Mouse (Mus musculus): ENCODE data around the gene Hlcs. TPM values are rescaled to one million over a fixed set of nuclear protein-coding genes. Genes with fewer than 3 reads are reported as not detected.

The Hlcs gene
- polyA plus RNA-seq, 1 experiment: 7.5 TPM

DNA sequence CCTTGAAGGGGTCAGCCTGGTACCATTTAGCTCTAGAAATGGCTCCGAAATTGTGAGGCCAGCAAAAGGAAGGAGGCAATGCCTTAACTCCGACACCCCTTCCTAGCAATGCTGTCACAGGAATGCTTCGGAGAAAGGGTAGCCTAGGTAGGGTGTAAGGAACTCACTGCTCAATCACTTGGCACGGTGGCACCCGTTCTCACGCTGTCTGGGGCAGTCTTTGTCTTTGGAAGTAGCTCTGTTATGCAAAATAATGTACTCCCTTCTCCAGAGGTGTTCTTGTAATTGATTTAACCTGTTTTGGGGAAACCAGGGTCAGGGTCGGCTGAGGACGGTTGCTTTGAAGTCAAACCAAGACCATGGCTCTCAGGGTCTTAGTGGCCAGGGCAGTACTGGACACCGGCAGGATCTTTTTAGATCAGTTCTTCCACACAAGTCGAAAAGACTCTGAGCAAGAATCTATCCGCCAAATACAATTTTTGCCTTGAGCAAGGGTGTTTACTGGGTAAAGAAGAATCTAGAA, 225.1 kb downstream of the Hlcs start:
- Histone ChIP-seq H3K4me1 (ENCODE audit: control insufficient read depth, insufficient read depth, low read length) (no peaks in the 10 kb centered on the region), H3K27ac (ENCODE audit: control insufficient read depth, insufficient read depth, low read depth, low read length, poor library complexity) (no peak overlapping the region), H3K4me3 (replicated peaks; ENCODE audit: control insufficient read depth, low read depth, low read length) (no peak overlapping the region)
- TF ChIP-seq CTCF (IDR thresholded peaks at IDR 0.05; ENCODE audit: control insufficient read depth, insufficient read depth, low read length) (no peak), POLR2A (IDR thresholded peaks at IDR 0.05; ENCODE audit: borderline replicate concordance, control insufficient read depth, low read depth, low read length) (no peak)
- 13% methylated on average over 11 of the region's 11 CpGs for WGBS

DNA sequence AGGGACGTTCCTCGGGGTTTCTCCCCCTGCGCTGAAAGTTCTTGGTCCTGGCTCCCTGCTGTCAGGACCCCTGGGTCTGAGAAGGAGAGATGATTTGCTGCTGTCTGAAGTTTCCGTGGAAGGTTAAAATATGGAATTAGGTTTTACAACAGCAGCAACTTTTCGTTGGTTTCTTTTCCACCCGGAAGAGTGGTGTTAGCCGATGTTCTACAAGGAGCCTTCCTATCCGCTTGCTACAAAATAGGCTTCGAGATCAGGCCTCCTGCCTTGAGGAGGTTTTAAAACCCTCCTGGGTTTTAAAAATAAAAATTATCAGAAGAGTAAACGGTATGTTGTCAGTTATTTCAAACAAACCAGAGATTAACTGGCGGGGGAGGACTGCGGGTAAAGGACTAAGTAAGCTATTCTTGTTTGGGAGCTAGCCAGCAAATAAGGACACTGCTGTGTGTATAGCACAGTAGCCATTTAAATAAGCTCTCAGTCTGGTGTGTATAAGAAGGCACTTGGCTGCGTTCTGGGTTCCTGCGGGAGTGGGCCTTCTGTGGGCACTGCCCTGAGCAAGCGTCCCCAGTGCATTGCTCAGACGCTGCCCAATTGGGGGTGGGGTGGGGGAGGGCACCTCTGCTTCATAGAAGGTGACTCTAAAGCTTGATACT, 225.7 kb downstream of the Hlcs start:
- 14% methylated on average over 16 of the region's 16 CpGs for WGBS

DNA sequence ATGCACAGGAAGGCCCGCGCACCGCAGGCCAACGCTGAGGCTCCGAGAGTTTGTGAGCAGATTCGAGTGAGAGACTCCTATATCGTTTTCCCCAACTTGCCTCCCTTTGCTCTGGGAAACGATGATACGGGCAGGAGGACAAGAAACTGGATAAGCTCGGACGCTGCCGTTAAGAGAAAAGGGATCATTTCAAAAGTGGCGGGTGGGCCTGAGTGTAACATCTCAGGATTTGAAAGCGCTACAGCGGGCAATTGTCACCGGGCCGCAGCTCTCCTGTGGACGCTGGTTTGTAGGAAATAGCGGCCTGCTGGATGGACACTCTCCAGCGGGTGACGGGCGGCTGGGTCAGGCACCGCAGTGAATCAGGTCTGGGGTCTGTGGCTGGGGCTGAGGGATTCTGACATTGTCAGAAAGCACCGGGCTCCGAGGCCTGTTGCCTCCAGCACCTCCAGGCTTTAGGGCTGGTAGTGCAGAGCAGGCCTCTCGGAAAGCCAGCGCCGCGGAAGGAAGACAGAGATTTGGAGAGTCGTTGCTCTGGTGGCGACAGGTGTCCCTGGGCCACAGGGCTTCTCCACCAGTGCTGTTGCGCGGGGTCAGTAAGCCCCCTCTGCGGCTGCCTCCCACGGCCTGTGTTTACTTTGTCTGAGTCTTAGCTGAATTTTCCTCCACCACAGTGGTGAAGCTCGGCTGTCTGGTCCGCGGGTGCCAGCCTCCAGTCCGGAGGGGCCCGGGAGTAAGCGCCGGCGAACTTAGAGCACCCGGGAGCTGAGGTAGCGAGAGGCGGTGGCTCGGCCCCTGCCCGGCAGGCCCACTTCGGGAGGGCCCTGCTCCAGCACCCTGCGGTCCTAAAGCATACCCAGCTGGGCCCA, 226.4 kb downstream of the Hlcs start:
- H3K4me3 ChIP-seq (replicated peaks; ENCODE audit: control insufficient read depth, low read depth, low read length): no peak overlapping the region
- H3K4me1 ChIP-seq (ENCODE audit: control insufficient read depth, insufficient read depth, low read length): no peaks in the 10 kb centered on the region
- no peak overlapping the region for H3K27ac ChIP-seq (ENCODE audit: control insufficient read depth, insufficient read depth, low read depth, low read length, poor library complexity)
- WGBS: 5% methylated on average over 50 of the region's 50 CpGs
- TF ChIP-seq CTCF (IDR thresholded peaks at IDR 0.05; ENCODE audit: control insufficient read depth, insufficient read depth, low read length) (no peak), POLR2A (IDR thresholded peaks at IDR 0.05; ENCODE audit: borderline replicate concordance, control insufficient read depth, low read depth, low read length) (no peak)

More for the DNA sequence above, 225.7 kb downstream of the Hlcs start:
- no peak overlapping the region for H3K27ac ChIP-seq (ENCODE audit: control insufficient read depth, insufficient read depth, low read depth, low read length, poor library complexity)
- TF ChIP-seq CTCF (IDR thresholded peaks at IDR 0.05; ENCODE audit: control insufficient read depth, insufficient read depth, low read length) (no peak), POLR2A (IDR thresholded peaks at IDR 0.05; ENCODE audit: borderline replicate concordance, control insufficient read depth, low read depth, low read length) (no peak)
- H3K4me3 ChIP-seq (replicated peaks; ENCODE audit: control insufficient read depth, low read depth, low read length): no peak overlapping the region
- no peaks in the 10 kb centered on the region for H3K4me1 ChIP-seq (ENCODE audit: control insufficient read depth, insufficient read depth, low read length)

DNA sequence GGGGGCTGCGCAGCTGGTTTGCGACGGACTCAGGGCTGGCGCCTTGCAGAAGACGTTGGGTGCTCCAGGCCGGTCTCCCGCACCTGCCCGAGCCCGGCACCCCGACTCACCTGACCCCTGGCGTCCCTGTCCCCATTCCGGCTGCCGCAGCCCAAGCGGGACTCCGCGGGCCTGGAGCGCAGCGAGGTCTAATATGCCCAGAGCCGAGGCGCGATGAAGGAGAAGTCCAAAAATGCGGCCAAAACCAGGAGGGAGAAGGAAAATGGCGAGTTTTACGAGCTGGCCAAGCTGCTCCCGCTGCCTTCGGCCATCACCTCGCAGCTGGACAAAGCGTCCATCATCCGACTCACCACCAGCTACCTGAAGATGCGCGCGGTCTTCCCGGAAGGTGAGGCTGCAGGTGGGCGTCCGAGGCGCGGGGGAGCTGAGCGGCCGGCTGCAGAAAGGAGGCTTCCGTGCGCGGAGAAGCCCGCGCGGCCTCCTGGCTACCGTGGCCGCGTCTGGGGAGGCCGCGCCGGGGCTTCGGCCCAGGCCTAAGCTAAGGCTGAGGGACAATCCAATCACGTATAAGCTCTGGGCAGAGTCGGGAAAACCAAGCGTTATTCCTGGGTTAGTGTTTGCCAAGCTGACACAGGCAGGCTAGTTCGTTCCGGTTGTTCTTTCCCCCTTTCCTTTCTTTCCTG, 227.6 kb downstream of the Hlcs start:
- H3K4me3 ChIP-seq (replicated peaks; ENCODE audit: control insufficient read depth, low read depth, low read length): no peak overlapping the region
- WGBS: 3% methylated on average over 57 of the region's 57 CpGs
- no peaks in the 10 kb centered on the region for H3K4me1 ChIP-seq (ENCODE audit: control insufficient read depth, insufficient read depth, low read length)
- no peak for TF ChIP-seq POLR2A (IDR thresholded peaks at IDR 0.05; ENCODE audit: borderline replicate concordance, control insufficient read depth, low read depth, low read length)
- TF ChIP-seq CTCF (IDR thresholded peaks at IDR 0.05; ENCODE audit: control insufficient read depth, insufficient read depth, low read length): no peak
- H3K27ac ChIP-seq (ENCODE audit: control insufficient read depth, insufficient read depth, low read depth, low read length, poor library complexity): no peak overlapping the region; the same call in 1 of the 2 replicates

DNA sequence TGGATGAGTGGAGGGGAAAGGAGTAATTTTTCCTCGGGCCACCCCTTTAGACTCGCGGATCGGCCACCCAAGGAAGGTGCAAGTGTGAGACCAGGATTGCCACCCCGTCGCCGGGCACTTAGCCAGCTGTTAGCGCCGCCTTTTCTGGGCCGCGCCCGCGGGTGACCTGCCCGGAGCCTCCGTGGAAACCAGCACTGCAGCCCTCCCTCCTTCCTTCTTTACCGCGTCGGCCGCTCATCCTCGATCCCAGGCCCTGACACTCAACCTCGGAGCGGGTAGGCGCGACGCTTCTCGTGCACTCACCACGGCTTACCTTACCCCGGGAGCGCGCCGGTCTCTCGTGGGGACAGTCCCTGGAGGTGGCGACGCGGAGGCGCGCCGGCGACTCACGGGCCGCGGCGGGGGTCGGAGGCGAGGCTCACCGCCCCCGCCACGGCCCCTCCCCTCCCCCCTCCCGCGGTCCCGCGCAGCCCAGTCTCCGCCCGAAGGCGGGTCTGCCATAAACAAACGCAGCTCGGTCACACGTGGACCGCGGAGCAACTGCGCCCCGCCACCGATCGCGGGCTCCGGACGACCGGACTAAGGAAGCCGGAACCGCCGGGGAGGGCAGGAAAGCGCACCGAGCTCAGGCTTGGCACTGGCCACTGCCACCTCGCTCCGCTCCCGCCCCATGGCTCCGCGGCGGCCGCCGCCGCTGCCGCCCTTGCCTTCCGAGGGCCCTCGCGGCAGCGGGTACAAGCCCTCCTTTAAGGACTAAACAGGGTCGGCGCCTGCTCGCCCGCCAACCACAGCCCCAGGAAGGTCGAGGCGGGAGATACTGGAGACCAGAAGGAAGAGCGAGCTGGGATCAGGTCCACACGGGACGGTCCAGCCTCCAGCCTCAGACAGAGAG, 228.4 kb downstream of the Hlcs start, which contains the start of gene Sim2:
TSS of gene Sim2 (plus strand) at position 221 of the 892 bp plus-strand sequence.
- Histone ChIP-seq H3K4me3 (replicated peaks; ENCODE audit: control insufficient read depth, low read depth, low read length) (no peak within 1 kb of the TSS), H3K4me1 (ENCODE audit: control insufficient read depth, insufficient read depth, low read length) (no peaks in the 10 kb centered on the region), H3K27ac (ENCODE audit: control insufficient read depth, insufficient read depth, low read depth, low read length, poor library complexity) (no peak within 1 kb of the TSS; the same call in 1 of the 2 replicates)
- TF ChIP-seq CTCF (IDR thresholded peaks at IDR 0.05; ENCODE audit: control insufficient read depth, insufficient read depth, low read length): no peak
- no peak for TF ChIP-seq POLR2A (IDR thresholded peaks at IDR 0.05; ENCODE audit: borderline replicate concordance, control insufficient read depth, low read depth, low read length)
- under 1% methylated on average over 91 of the region's 96 CpGs for WGBS

DNA sequence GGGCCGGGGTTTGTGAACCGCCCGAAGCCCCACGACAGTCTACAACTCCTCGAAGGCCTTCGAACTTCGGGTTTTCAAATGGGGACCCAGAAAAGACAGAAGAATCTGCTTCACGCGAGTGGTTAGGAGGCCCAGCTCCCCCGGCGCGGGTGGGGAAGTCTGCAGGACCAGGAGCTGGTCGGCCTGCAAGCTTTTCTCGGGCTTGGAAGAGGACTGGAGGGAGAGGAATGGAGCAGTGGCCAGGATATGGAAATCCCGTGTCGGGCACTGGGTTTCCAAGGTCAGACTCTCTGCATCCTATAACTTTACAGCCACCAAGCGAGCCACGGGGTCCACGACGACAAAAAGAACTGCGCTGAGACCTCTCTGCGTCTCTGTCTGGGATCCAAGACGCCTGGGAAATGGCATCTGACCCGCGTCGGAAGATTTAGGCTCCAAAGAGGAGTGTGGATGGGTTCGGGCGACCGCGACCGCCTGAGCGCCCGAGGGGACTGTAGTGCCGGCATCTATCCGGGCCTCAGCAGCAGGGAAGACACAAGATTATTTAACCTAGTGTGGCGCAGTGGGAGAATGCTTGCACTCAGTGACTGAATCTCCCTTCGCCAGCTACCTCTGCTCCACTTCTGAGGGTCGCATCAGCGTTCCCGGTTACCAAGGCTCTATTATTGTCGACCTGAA, 229.4 kb downstream of the Hlcs start:
- TF ChIP-seq POLR2A (IDR thresholded peaks at IDR 0.05; ENCODE audit: borderline replicate concordance, control insufficient read depth, low read depth, low read length) (no peak), CTCF (IDR thresholded peaks at IDR 0.05; ENCODE audit: control insufficient read depth, insufficient read depth, low read length) (no peak)
- no peak overlapping the region for H3K4me3 ChIP-seq (replicated peaks; ENCODE audit: control insufficient read depth, low read depth, low read length)
- WGBS: 3% methylated on average over 41 of the region's 41 CpGs
- H3K27ac ChIP-seq (ENCODE audit: control insufficient read depth, insufficient read depth, low read depth, low read length, poor library complexity): no peak overlapping the region
- no peaks in the 10 kb centered on the region for H3K4me1 ChIP-seq (ENCODE audit: control insufficient read depth, insufficient read depth, low read length)

Measured in bone marrow, adult 2 months (tissue).